Mouse (Mus musculus) midbrain, embryonic 11.5 days (tissue): ENCODE results near the gene Gm11554. TPM values are rescaled to one million over a fixed set of nuclear protein-coding genes. Genes with fewer than 3 reads are reported as not detected.
"Not testable (repeated sequence)": the region's sequence is repeated elsewhere in the genome, so short reads cannot be mapped to it uniquely, and the experiment has no call there.

Experiments used
- ATAC-seq: fragments of 200-750 bp; cut with Nextera tagmentation; 2 replicates; pipeline ENCODE4 v1.8.0; 2017; ENCODE audit warnings: moderate TSS enrichment, moderate library complexity; ENCODE audit not compliant: low FRiP score
- DNase-seq: peaks from one replicate; pipeline ENCODE4 v3.0.0; 2015; ENCODE audit warnings: low spot score; ENCODE audit errors: missing footprints
- H3K27ac ChIP-seq: fragments of 300-500 bp; sonication (generic); 2 replicates; pipeline ENCODE4 v1.5.1; 2014; ENCODE audit warnings: low read depth, low read length
- H3K27me3 ChIP-seq: fragments of 300-500 bp; sonication (generic); 2 replicates; pipeline ENCODE4 v1.6.1; 2014; ENCODE audit warnings: mild to moderate bottlenecking, low read length, moderate library complexity, mixed read lengths; ENCODE audit not compliant: control insufficient read depth, insufficient read depth
- H3K36me3 ChIP-seq: fragments of 300-500 bp; sonication (generic); 2 replicates; pipeline ENCODE4 v1.6.1; 2014; ENCODE audit warnings: mild to moderate bottlenecking, low read length, moderate library complexity, mixed read lengths; ENCODE audit not compliant: control insufficient read depth, insufficient read depth
- H3K4me1 ChIP-seq: fragments of 300-500 bp; sonication (generic); 2 replicates; pipeline ENCODE4 v1.6.1; 2014; ENCODE audit warnings: low read length; ENCODE audit not compliant: control insufficient read depth, insufficient read depth
- H3K4me2 ChIP-seq: fragments of 300-500 bp; sonication (generic); 2 replicates; pipeline ENCODE4 v1.6.1; 2014; ENCODE audit warnings: mild to moderate bottlenecking, moderate library complexity
- H3K4me3 ChIP-seq: fragments of 300-500 bp; sonication (generic); 2 replicates; pipeline ENCODE4 v1.5.1; 2014; ENCODE audit warnings: low read depth, low read length
- H3K9ac ChIP-seq: fragments of 300-500 bp; sonication (generic); 2 replicates; pipeline ENCODE4 v1.6.1; 2014; ENCODE audit warnings: low read length
- H3K9me3 ChIP-seq: fragments of 300-500 bp; sonication (generic); 2 replicates; pipeline ENCODE4 v1.6.1; 2016; ENCODE audit warnings: low read length; ENCODE audit not compliant: control insufficient read depth
- WGBS: fragments of 180-500 bp; shearing (Covaris S2); extraction: QIAGEN DNeasy Blood & Tissue Kit; methylation state at CpG from one replicate; pipeline ENCODE4 v1.1.7; 2014; 5-methylcytosine and 5-hydroxymethylcytosine counted together
- polyA plus RNA-seq: library from polyadenylated mRNA; unstranded; fragments of >200 nt; fragmentation: Nextera tagmentation; extraction: Ambion mirVana; gene quantifications from 2 replicates; pipeline ENCODE4 v1.2.1, GENCODE M21; 2014

Gm11554 gene
- not detected in 2 replicates for polyA plus RNA-seq

DNA sequence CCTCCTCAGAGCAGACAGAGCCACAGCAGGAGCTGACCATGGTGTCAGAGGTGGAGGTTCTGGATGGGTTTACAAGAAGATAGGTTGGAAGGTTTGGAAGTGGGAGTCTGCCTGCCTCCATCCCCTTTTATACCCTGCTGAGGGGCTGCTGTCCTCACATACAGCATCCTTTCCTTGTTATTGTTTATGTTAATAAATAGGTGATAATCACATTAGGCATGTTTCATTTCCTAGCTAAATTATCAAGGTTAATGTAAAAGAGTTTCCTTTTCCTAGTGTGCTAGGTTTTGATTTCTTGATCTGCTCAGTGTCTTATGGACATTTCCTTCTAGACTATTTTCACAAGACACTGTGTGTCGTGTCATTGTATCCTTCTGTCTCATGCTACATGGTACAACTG, at the start of gene Gm11554:
Gm11554 (minus strand) TSS at position 101 of the 400 bp plus-strand sequence.
- not testable (repeated sequence) for H3K9me3 ChIP-seq, H3K27ac ChIP-seq, H3K27me3 ChIP-seq, DNase-seq, H3K9ac ChIP-seq, ATAC-seq, H3K4me2 ChIP-seq, H3K4me3 ChIP-seq, H3K36me3 ChIP-seq, H3K4me1 ChIP-seq
- no CpG with 5 or more reads among the region's 1 CpGs for WGBS

DNA sequence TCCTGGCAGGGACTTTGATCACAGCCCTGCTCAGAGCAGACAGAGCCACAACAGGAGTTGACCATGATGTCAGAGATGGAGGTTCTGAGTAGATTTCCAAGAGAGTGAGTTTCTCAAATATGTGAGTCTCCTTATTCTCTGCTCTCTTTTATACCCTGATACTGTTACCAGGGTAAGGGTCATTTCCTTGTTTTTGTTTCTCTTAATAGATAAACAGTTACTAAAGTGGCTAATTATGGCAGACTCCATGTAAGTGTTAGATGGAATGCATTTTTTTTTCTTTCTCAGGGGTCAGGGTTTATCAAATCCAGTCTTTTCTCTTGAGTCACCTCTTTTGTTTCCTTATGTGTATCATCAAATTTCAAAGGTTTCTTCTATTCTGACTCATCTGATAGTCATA, 47.3 kb upstream of the Gm11554 start, which contains the start of gene Krtap4-16:
Krtap4-16 (minus strand) TSS at position 101 of the 400 bp plus-strand sequence.
- no peak for ATAC-seq
- no peak within 1 kb of the TSS for H3K9ac ChIP-seq
- H3K36me3 ChIP-seq = no peaks in the 10 kb centered on the region
- H3K4me3 ChIP-seq = no peak within 1 kb of the TSS
- no peak for DNase-seq
- no peak within 1 kb of the TSS for H3K4me2 ChIP-seq
- no peak within 1 kb of the TSS for H3K27ac ChIP-seq
- H3K27me3 ChIP-seq = no peaks in the 10 kb centered on the region
- H3K9me3 ChIP-seq = no peaks in the 10 kb centered on the region
- no peaks in the 10 kb centered on the region for H3K4me1 ChIP-seq

DNA sequence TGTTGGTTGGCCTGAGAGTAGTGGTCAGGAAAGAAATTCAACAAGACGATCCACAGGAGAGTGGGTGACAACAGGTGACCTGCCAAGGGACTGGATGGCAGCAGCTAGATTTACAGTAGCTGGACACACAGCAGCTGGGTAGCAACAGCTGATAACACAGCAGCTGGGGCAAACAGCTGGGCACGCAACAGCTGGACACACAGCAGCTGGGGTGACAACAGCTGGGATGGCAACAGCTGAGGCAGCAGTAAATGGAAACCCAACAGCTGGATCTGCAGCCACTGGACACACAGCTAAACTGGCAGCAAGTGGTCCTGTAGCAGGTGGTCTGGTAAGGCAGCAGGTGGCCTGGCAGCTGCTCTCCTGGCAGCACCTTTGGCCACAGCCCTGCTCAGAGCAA, 42.5 kb upstream of the Gm11554 start:
- Histone ChIP-seq H3K4me2 (no peak overlapping the region), H3K27ac (no peak overlapping the region), H3K9ac (no peak overlapping the region), H3K4me3 (no peak overlapping the region), H3K4me1 (no peaks in the 10 kb centered on the region), H3K27me3 (no peaks in the 10 kb centered on the region), H3K9me3 (no peaks in the 10 kb centered on the region), H3K36me3 (no peaks in the 10 kb centered on the region)
- ATAC-seq (no peak), DNase-seq (no peak)
- 98% methylated on average over 2 of the region's 2 CpGs for WGBS

DNA sequence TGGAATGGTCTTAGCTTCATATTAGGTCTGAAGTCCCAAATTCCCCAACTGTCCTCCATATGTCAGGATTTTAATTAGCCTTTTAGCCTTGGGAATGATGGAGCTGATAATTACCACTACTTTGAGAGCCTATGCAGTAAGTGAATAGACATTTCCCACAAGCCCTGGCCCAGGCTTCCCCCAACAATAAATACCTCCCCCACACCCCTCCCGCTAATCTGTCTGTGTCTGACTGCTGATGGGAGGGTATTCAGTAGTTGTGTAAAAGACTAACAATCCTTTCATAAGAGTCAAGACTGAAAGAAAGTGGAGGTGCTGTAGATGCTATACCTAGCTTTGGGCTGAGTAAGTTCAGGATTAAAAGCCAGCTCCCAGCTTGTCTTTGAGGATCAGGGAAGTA, 37.9 kb upstream of the Gm11554 start:
- H3K27me3 ChIP-seq = no peaks in the 10 kb centered on the region
- no peaks in the 10 kb centered on the region for H3K4me1 ChIP-seq
- no peak for ATAC-seq
- H3K9ac ChIP-seq = no peak overlapping the region
- DNase-seq = no peak
- H3K9me3 ChIP-seq = no peaks in the 10 kb centered on the region
- WGBS = 77% methylated on average over 1 of the region's 1 CpGs
- no peak overlapping the region for H3K4me3 ChIP-seq
- no peak overlapping the region for H3K27ac ChIP-seq
- no peak overlapping the region for H3K4me2 ChIP-seq
- no peaks in the 10 kb centered on the region for H3K36me3 ChIP-seq

DNA sequence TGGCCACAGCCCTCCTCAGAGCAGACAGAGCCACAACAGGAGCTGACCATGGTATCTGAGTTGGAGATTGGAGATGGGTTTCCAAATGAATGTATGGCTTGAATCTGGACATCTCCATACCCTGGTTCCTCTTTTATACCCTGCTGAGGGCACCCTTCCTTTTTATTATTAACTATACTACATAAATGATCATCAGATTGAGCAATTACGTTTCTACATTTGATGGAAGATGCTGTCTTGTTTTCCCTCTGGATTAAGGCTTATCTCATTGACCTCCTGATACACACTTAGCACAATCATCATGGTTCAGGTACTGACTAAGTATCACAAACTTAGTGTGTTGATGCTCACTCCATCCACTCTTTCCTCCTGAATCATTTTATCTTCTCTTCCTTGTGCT, 33.7 kb upstream of the Gm11554 start, which contains the start of gene 2300003K06Rik:
2300003K06Rik (minus strand) TSS at position 101 of the 400 bp plus-strand sequence.
- Histone ChIP-seq H3K9ac (no peak within 1 kb of the TSS), H3K27ac (no peak within 1 kb of the TSS), H3K4me2 (no peak within 1 kb of the TSS), H3K4me1 (no peaks in the 10 kb centered on the region), H3K4me3 (no peak within 1 kb of the TSS), H3K9me3 (no peaks in the 10 kb centered on the region), H3K36me3 (no peaks in the 10 kb centered on the region), H3K27me3 (no peaks in the 10 kb centered on the region)
- ATAC-seq (no peak), DNase-seq (no peak)
- 78% methylated on average over 1 of the region's 1 CpGs for WGBS

DNA sequence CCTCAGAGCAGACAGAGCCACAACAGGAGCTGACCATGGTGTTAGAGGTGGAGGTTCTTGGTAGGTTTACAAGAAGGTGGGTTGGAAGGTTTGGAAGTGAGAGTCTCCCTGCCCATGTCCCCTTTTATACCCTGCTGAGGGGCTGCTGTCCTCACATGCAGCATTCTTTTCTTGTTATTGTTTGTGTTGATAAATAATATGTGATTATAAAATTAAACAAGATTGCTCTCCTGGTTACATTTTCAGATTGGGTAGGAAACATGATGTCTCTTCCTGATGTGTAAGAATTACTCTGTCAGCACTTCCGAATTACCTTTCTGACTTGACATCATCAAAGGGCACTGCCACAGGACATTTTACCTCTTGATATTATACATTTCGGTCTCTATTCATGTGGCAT, 11.3 kb upstream of the Gm11554 start, which contains the start of gene Gm11564:
Gm11564 (minus strand) TSS at position 101 of the 400 bp plus-strand sequence.
- not testable (repeated sequence) for ATAC-seq, H3K27ac ChIP-seq, H3K9me3 ChIP-seq, H3K4me3 ChIP-seq, H3K4me1 ChIP-seq, H3K27me3 ChIP-seq, DNase-seq, H3K4me2 ChIP-seq, H3K9ac ChIP-seq, H3K36me3 ChIP-seq
- WGBS = 87% methylated on average over 2 of the region's 2 CpGs

DNA sequence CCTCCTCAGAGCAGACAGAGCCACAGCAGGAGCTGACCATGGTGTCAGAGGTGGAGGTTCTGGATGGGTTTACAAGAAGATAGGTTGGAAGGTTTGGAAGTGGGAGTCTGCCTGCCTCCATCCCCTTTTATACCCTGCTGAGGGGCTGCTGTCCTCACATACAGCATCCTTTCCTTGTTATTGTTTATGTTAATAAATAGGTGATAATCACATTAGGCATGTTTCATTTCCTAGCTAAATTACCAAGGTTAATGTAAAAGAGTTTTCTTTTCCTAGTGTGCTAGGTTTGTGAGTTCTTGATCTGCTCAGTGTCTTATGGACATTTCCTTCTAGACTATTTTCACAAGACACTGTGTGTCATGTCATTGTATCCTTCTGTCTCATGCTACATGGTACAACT, 5.5 kb upstream of the Gm11554 start, which contains the start of gene Krtap4-13:
Krtap4-13 (minus strand) TSS at position 101 of the 400 bp plus-strand sequence.
- H3K4me2 ChIP-seq, H3K36me3 ChIP-seq, H3K9me3 ChIP-seq, H3K4me3 ChIP-seq, H3K27ac ChIP-seq, H3K27me3 ChIP-seq, ATAC-seq, DNase-seq, H3K4me1 ChIP-seq, H3K9ac ChIP-seq: not testable (repeated sequence)

DNA sequence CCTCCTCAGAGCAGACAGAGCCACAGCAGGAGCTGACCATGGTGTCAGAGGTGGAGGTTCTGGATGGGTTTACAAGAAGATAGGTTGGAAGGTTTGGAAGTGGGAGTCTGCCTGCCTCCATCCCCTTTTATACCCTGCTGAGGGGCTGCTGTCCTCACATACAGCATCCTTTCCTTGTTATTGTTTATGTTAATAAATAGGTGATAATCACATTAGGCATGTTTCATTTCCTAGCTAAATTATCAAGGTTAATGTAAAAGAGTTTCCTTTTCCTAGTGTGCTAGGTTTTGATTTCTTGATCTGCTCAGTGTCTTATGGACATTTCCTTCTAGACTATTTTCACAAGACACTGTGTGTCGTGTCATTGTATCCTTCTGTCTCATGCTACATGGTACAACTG, 5.4 kb downstream of the Gm11554 start, which contains the start of gene Gm11569:
Gm11569 (minus strand) TSS at position 101 of the 400 bp plus-strand sequence.
- not testable (repeated sequence) for ATAC-seq, H3K4me2 ChIP-seq, H3K9ac ChIP-seq, H3K27me3 ChIP-seq, H3K4me3 ChIP-seq, H3K9me3 ChIP-seq, DNase-seq, H3K36me3 ChIP-seq, H3K27ac ChIP-seq, H3K4me1 ChIP-seq
- no CpG with 5 or more reads among the region's 1 CpGs for WGBS

DNA sequence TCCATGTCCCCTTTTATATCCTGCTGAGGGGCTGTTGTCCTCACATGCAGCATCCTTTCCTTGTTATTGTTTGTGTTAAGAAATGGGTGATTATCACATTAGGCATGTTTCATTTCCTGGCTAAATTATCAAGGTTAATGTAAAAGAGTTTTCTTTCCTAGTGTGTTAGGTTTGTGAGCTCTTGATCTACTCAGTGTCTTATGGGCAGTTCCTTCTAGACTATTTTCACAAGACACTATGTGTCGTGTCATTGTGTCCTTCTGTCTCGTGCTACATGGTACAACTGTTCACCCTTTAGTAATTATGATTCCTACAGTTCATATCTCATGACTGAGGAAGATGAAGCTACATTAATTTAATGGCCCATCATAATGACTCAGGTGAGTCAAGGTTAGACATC, 10.9 kb downstream of the Gm11554 start, which contains the start of gene Gm11596:
Gm11596 (minus strand) TSS at position 101 of the 400 bp plus-strand sequence.
- Histone ChIP-seq H3K27ac (no peak within 1 kb of the TSS), H3K9me3 (no peaks in the 10 kb centered on the region), H3K4me2 (no peak within 1 kb of the TSS), H3K9ac (no peak within 1 kb of the TSS), H3K36me3 (no peaks in the 10 kb centered on the region), H3K4me3 (no peak within 1 kb of the TSS), H3K4me1 (no peaks in the 10 kb centered on the region), H3K27me3 (no peaks in the 10 kb centered on the region)
- no peak for ATAC-seq
- WGBS = 86% methylated on average over 2 of the region's 2 CpGs
- no peak for DNase-seq
